Mouse (Mus musculus) fat pad, adult 2 months (tissue): ENCODE data around the gene Pcare.
"Not testable (repeated sequence)": the region's sequence is repeated elsewhere in the genome, so short reads cannot be mapped to it uniquely, and the experiment has no call there.

Experiments used
- DNase-seq: peaks from one replicate; pipeline ENCODE4 v3.0.0-alpha.2; 2011; ENCODE audit warnings: low read depth, low spot score; ENCODE audit errors: extremely low read depth

The Pcare gene

DNA sequence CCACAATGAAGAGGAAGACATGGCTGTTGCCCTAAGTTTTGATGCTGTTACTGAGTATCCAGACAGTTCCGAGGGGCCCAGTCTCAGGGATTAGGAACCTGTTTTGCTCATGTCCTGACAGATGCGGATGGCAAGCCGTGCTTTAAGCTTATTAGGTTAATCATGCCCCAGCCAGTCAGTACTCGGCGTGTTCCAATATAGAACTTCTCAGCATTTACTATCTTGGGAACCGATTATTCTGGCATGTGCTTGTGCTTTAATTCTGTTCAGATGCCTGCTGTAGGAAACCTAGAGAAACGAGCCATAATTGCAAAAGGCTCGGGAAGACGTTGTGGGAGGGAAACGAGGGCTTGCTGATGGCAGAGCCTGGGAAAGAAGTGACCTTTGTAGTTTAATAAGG is at the start of gene Pcare:
Gene Pcare, minus strand, starts transcription at position 64 of the 400 bp plus-strand sequence.
- DNase-seq = no peak

DNA sequence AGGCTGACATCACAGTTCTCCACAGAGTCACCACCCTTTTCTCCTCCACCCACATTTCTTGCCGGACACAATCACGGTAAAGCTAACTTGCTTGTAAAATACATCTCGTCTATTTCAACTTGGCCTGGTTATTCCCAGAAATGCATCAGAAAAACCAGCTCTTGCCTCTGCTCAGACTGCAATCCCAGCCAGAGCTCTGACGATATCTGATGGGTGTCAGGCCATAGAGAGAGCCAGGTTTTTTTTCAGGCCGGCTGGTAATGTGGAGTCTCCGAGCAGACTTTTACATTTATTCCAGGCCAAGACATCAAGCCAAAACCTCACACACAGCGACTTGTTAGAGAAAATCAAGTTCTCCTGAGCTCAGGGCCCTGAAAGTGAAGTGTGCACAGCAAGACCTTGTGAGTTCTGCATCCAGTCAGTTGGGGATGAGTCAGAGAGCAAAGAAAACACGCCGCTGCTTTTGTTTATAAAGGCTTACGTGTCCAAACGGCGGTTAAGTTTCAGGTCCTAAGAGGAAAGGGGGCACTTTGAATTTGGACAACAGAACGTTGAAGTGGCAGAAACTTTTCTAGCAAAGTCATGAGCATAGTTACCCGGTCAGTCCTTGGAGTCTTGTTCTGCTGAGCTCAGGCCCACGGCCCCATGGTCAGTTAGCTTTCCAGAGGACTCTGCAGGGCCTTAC is 43.0 kb upstream of the Pcare start:
- no peak for DNase-seq

DNA sequence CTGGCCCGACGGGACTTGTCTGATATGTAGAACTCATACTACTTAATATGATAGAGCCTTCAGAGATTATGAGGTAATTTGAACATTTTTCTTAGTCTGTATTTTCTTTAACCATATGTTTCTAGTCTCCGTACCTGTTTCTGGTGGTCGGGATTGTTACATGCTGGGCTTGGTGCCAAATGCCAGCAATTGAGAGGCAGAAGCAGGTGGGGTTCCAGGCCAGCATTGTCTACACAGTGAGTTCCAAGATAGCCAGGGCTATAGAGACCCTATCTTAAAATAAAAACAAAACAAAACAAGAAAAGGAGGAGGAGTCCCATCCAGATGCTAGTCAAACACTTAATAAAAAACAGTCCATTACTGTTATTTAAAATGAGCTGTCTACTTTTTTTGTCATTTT is 38.9 kb upstream of the Pcare start:
- DNase-seq = no peak

DNA sequence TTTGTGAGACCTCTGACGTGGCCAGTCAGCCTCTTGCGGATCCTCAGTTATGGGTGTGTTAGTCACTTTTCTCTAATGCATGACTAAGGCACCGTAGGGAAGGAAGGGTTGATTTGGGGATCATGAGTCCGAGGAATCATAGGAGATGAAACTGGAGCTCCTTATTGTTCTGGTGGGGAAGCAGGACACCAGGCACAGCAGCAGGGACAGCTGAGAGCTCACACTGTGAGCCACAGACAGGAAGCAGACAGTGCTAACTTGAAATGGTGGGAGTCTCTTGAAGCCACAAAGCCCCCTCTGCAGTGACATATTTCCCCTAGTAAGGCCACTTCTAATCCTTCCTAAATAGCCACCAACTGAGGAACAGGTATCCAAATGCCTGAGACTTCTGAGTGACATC is 38.4 kb upstream of the Pcare start:
- DNase-seq = no peak

DNA sequence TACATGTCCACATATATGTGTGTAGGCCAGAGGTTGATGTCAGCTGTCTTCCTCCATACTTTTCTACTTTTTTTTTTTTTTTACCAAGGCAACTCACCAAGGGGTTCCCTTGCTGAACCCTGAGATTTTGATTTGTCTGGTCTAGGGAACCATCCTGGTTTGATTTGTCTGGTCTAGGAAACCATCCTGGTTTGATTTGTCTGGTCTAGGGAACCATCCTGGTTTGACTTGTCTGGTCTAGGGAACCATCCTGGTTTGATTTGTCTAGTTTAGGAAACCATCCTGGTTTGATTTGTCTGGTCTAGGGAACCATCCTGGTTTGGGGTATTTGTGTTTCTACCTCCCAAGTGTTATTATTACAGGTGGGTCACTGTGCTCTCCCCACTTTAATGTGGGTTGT is 33.8 kb upstream of the Pcare start:
- DNase-seq = no peak

DNA sequence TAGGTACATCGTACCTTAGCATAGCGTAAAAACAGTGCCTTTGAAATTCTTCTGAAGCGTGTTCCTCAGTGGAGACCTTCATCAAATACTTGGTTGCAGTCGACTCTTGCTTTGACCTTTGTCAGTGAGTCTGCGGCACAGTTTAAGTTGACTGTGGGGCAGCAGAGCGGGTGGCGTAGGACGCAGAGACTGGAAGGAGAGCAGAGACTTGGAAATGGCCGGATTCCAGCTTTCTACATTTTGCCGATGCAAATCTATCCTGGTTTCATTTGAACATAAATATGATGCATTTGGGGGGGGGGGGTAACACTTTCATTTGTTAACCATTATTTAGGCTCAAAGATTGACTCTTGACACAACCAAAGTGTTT is 30.7 kb upstream of the Pcare start:
- DNase-seq = no peak

DNA sequence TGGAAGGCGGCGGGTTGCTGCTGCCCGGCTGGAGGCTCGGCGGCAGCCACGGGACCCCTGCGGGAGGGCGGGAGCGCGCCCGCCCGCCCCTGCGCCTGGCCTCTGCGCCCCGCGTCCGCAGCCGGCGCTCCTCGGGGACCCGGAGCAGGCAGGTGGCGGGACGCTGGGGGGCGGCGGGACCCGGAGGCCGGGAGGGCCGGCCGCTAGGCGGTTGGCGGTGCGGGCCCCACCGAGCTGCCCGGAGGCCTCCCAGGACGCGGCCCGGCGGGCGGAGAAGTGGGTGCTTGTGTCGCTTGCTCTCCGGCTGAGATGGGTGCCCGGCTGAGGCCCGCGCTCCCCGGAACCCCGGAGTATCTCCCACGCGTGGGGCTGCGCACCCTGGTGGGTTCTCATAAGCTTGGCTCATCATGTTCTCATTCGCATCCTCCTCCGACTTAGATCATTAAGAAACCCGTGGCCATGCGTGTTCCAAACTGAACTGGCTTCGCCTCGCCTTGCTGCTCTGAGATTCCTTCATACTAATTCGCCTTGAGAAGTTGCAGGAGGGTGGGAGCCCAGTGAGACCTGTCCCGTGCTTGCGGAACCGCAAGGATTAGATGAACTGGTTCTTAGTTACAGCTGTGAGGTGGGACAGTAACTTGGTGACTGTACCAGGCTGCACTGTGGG is 30.1 kb upstream of the Pcare start:
- DNase-seq = no peak

DNA sequence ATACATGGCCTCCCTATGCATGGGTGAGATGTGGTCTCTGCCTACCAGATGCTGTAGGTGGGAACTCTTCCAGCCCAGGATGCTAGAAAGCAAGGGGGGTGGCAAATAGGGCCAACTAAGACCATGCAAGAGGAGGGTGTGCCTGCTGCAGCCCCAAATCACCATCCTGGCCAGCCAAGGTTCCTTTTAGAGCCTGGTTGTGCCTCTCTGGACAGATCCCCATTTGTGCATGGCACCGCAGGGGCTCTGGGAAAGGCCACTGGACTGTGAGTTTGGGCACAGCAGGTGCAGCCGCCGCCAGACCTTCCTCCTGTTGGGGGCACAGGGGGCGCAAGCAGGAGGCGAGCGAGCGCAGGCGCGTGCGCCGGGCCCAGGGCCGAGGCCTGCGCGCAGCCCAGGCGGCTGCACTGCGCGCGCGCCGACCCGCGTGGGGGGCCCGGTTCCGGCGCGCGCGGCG is 29.6 kb upstream of the Pcare start:
- no peak for DNase-seq

DNA sequence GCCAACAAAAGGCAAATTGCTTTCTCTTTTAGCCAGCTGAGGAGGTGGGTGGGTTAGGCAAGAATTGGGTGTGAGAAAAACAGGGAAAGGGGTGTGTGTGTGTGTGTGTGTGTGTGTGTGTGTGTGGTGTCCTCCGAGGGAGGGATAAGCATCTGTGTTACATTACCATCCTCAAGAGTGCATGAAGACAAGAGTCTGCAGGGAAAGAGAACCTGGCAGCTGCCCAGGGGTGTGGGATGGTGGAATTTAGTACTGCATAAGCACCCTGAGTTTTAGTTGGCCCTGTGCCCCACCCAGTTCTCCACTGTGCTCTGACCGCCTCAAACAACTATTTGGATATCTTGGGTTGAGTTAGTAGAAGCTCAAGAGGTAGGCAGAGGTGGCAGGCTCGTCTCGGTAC is 28.3 kb upstream of the Pcare start:
- DNase-seq = peak; percentile 96

DNA sequence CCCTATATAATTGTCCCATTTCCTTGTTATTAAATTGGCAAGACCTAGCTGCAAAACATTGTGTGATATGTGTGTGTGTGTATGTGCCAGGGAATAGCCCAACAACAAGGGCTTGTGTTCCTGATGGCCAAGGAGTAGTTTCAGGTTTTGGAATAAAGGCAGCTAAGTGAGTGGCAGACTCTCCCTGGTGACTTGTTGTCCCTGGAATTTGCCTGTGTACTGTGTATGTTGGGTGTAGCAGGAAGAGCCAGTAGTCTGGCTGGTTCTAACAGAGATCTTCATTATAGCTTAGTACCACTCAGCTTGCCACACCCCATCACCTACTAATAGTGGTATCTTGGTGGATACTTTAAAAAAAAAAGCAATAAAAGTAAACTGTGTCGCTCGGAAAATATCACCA is 27.8 kb upstream of the Pcare start:
- DNase-seq = no peak

DNA sequence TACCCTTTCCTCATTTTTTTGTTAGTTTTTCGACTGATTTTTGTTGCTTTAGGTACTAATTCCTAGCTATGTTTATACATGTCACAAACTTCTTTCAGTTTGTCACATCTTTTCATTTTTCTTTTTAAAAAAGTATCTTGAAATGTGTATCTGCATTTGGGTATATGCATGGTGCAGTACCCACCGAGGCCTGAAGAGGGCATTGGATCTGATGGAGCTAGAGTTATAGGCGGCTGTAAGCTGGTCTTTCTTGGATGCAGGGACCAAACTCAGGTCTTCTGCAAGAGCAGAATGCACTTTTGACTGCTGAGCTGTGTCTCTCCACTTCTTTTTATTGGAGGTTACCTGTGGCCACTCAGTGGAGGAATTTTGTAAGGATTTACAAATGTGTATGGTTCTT is 26.0 kb upstream of the Pcare start:
- no peak for DNase-seq

DNA sequence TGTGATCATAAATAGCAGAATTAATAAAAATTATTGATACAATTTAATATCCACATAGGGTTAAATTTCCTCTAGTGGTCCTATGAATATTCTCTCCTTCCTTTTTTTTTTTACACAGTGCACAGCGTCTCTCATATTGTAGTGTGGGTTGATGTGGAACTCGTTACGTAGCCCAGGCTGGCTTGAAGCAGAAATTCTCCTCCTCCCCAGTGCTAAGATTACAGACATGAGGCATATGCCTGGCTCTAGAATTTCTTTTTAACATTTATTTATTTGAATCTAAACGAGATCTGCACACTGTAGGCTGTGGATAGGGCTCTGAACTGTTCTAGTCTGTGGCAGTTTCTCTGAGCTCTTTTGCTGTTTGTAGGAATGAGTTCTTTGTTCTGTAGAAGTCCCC is 22.6 kb upstream of the Pcare start:
- no peak for DNase-seq

DNA sequence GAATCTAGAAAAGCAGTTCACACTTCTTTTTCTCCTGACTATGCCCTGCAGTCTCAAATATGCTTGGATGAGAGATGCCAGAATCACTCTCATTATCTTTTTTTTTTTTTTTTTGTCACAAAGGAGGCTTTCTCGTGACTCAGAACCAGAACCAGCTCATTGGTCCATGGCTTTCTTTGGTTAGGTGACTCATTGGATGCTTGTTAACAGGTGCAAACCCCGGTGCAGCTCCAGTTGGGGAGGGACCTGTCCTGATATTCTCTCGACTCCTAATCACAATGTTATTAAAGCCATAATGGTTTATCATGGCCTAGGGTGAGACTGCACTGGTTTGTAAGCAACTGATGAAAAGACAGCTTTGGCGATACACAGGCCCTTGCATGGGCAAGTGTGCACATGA is 21.5 kb upstream of the Pcare start:
- DNase-seq = no peak

DNA sequence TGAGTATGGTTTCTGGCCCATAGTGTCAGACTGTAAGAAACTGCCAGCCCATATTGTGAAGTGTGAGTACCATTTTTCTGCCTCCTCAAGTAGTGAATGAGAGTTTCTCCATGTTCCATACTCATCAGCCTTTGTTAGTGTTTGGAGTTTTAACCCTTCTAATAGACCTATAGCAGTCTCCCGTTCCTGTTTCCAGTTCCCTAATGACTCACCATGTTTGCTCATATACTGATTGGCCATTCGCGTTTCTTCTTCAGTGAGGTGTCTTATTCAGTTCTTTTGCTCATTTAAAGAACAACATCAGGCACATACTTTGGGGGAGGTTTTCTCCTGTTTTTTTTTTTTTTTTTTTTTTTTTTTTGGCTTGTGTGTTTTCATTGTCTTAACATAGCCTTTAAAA is 18.0 kb upstream of the Pcare start:
- no peak for DNase-seq

DNA sequence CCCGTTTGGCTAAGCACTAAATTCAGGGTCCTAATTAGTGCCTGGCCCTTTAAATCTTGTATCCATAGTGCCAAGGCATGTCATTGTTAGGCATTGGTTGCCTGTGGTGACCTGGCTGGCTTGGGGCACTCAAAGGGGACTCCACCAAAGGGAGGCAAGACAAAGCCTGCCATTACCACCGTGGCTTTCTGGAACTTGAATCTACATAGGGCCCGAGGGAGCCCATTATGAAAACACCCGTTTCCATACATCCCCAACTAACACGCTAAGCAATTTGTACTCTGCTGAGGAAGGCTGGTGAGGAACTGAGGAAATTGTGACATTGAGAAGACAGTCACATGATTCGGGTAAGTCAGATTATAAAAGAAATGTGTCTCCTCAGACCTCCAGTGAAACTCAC is 16.9 kb upstream of the Pcare start:
- no peak for DNase-seq

DNA sequence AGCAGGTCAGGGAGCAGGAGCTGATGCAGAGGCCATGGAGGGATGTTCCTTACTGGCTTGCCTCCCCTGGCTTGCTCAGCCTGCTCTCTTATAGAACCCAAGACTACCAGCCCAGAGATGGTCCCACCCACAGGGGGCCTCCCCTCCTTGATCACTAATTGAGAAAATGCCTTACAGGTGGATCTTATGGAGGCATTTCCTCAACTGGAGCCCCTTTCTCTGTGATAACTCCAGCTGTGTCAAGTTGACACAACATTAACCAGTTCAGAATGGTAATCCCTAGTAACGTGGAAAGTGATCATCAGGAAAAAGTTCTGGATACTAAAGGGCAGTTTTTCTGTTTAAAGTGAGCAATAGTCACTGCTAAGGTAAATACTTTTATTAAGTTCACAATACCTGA is 15.5 kb upstream of the Pcare start, which contains the start of gene Clip4:
Gene Clip4, plus strand, starts transcription at position 301 of the 400 bp plus-strand sequence.
- DNase-seq = not testable (repeated sequence)

DNA sequence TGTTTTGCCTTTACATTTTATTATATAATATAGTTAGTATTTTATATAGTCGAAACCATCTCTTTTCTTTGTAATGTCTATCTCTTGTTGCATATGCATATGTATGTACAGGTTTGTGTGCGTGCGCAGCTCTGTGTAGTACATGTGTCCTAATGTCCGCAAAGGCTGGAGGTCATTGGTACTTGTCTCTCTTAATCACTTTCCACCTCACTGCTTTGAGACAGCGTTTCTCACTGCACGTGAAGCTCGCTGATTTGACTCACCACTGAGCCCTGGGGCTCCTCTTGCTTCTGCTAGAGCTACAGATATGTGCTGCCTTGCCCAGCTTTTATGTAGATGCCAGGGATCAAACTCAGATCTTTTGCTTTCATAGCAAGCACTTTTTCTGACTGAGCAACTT is 7.8 kb upstream of the Pcare start:
- no peak for DNase-seq

DNA sequence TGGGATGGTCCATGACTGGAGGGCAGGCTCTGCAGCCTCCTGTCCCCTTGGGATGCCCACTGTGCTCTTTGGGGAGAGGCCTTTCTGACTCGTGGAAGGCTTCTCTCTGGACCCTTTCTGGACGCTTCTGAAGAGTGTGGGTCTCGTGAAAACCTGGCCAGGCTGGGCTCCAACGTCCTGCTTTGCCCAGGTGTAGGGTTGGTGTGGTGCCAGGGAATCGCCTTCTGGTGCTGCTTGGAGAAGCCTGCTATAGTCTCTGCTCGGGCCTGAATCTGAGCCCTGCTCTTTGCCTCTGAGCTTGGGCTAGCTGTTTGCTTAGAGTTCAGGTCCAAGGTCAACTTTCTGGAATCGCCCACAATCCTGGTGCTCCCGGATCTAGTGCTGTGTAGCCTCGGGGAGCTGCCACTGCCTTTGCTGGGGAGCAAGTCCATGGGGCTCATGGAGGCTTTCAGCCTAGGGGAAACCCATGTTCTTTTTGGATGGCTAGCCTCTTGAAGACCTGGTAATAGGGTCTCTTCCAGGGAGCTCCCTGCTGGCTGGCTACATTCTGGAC is 3.0 kb downstream of the Pcare start:
- no peak for DNase-seq

DNA sequence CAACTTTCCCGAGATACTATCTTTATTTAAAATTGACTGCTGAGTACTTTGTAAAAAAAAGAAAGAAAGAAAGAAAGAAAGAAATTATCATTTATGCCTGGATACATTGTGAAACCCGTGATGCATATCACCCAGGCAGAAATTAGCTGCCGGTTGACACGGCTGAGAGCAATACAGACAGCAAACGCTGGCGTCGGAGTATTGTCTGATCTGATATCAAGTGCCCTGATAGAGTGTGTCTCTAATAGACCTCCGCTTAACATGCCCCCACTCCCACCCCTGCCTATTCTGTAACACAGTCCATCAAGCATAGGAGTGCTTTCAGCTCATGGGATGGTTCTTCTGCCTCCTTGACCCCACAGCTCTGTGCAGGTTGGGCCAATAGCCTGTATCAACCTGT is 5.1 kb downstream of the Pcare start:
- no peak for DNase-seq

DNA sequence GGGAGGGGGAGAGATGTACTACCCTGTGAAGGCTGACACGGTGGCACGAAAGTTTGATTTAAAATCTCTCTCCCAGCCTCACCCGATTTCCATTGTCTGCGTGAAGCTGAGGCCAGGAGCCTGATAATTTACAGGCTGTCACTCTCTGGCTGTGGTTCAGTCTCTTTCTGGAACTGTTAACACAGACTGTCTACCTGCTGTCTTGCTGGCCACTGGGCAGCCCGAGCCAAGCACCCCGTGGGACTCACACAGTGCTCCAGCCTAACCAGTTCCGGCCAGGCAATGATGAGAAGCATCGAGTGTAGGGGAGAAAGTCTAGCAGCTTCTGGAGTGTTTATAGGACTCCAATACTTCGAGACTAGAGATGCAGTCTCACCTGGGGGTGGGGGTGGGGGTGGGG is 6.6 kb downstream of the Pcare start:
- no peak for DNase-seq

DNA sequence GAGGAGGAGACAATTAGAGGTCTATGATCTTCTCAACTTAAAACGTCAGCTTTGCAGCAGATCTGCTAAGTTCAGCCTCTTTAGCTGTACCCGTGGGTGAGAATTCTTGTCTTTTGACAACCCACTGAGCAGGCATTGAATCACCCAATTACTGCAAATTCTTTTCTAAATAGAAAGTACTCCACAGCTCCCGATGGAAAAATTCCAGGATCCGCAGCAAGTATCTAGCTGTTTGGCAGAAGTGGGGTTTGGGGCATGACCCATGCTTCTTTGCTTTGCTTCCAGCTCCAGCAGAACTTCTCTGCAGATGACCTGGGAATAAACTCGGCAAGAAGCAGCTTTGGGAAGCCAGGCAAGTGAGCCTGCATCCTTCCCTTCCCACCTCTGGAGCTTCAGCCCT is 9.8 kb downstream of the Pcare start:
- DNase-seq = no peak

DNA sequence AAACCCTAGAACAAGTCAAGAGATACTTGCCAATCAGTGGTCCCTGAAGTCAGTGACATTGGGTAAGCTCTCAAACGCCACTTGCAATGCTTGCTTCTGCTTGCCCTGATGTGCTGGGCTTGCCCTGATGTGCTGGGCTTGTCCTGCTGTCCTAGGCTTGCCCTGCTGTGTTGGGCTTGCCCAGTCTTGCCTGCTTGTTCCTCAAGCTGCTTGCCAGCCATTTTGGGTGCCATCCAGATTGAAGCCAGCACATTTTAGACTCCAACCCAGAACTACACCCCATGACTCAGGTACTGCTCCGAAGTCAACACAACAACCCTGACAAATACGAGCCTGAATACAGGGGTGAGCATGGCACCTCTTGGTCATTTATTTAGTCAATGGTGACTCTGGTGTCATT is 10.5 kb downstream of the Pcare start:
- DNase-seq = peak; percentile 77

DNA sequence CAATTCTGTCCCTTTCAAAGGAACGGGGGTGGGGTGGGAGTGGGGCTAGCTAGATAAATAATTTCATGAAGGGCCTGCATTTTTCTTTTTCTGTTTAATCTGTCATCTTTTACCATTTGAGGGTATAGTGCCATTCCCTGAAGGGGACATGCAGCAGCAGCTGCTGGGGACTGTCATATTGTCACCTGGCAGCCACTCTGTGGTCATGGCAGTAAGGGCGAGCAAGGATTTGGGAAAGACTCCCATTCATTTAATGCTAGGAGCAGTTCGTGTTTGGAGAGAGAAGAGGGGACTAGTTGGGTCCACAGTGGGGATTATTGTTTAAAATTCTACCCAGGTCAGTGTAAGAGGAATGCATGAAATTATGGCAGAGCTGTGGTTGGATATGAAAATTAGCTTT is 16.3 kb downstream of the Pcare start:
- no peak for DNase-seq
